Mouse (Mus musculus) layer of hippocampus, postnatal 25 days (tissue): ENCODE measurements around the gene H2al1g. TPM values are rescaled to one million over a fixed set of nuclear protein-coding genes. Genes with fewer than 3 reads are reported as not detected.
"Not testable (repeated sequence)": the region's sequence is repeated elsewhere in the genome, so short reads cannot be mapped to it uniquely, and the experiment has no call there.

ENCODE experiments used
- DNase-seq, 2 experiments: peaks; one replicate each; pipeline ENCODE4 v3.0.0; 2022; ENCODE audit warnings: mixed read lengths in 2 of 2, low spot score in 1 of 2; ENCODE audit errors: extremely low spot score in 1 of 2
- total RNA-seq, 2 experiments: library from RNA; stranded (reverse); gene quantifications; 2 replicates each; pipeline ENCODE4 v1.2.3; 2021

Gene H2al1g
- total RNA-seq = not detected

GRCm38 (mm10) chrX:11317956-11318355 is at the start of gene H2al1g:
Gene H2al1g, plus strand, starts transcription at chrX:11318256.
- not testable (repeated sequence) for DNase-seq

- DNase-seq = peak in 1 of 2 experiments; percentile 10
Observed at GRCm38 (mm10) chrX:11269074-11269473, 49.0 kb upstream of the H2al1g start.

GRCm38 (mm10) chrX:11273190-11273589 is 44.9 kb upstream of the H2al1g start:
- no peak for DNase-seq

GRCm38 (mm10) chrX:11277083-11277482 is 41.0 kb upstream of the H2al1g start:
- DNase-seq = no peak

GRCm38 (mm10) chrX:11280741-11281140 is 37.3 kb upstream of the H2al1g start:
- DNase-seq = no peak

GRCm38 (mm10) chrX:11288306-11288882 is 29.7 kb upstream of the H2al1g start:
- no peak for DNase-seq

- DNase-seq = no peak
Observed at GRCm38 (mm10) chrX:11289244-11289643, 28.8 kb upstream of the H2al1g start.

- DNase-seq = not testable (repeated sequence)
Observed at GRCm38 (mm10) chrX:11298957-11299356, 19.1 kb upstream of the H2al1g start, which contains the start of gene H2al1a. Gene H2al1a, plus strand, starts transcription at chrX:11299257.

GRCm38 (mm10) chrX:11302132-11302531 is 15.9 kb upstream of the H2al1g start, which contains the start of gene H2al1b:
Gene H2al1b, plus strand, starts transcription at chrX:11302432.
- not testable (repeated sequence) for DNase-seq

- DNase-seq = not testable (repeated sequence)
Observed at GRCm38 (mm10) chrX:11305355-11305754, 12.7 kb upstream of the H2al1g start, which contains the start of gene H2al1c. Gene H2al1c, plus strand, starts transcription at chrX:11305655.

GRCm38 (mm10) chrX:11308524-11308923 is 9.5 kb upstream of the H2al1g start, which contains the start of gene H2al1d:
Gene H2al1d, plus strand, starts transcription at chrX:11308824.
- not testable (repeated sequence) for DNase-seq

- not testable (repeated sequence) for DNase-seq
Observed at GRCm38 (mm10) chrX:11311634-11312033, 6.4 kb upstream of the H2al1g start, which contains the start of gene H2al1e. Gene H2al1e, plus strand, starts transcription at chrX:11311934.

GRCm38 (mm10) chrX:11314858-11315257 is 3.2 kb upstream of the H2al1g start, which contains the start of gene H2al1f:
Gene H2al1f, plus strand, starts transcription at chrX:11315158.
- DNase-seq = not testable (repeated sequence)

- DNase-seq = not testable (repeated sequence)
Observed at GRCm38 (mm10) chrX:11321192-11321591, 3.1 kb downstream of the H2al1g start, which contains the start of gene H2al1h. Gene H2al1h, plus strand, starts transcription at chrX:11321492.

GRCm38 (mm10) chrX:11324359-11324758 is 6.3 kb downstream of the H2al1g start, which contains the start of gene H2al1i:
Gene H2al1i, plus strand, starts transcription at chrX:11324659.
- not testable (repeated sequence) for DNase-seq

- DNase-seq = not testable (repeated sequence)
Observed at GRCm38 (mm10) chrX:11327522-11327921, 9.5 kb downstream of the H2al1g start, which contains the start of gene H2al1j. Gene H2al1j, plus strand, starts transcription at chrX:11327822.

GRCm38 (mm10) chrX:11345762-11346161 is 27.7 kb downstream of the H2al1g start:
- DNase-seq = peak in 1 of 2 experiments; percentile 15

- no peak for DNase-seq
Observed at GRCm38 (mm10) chrX:11346756-11347155, 28.7 kb downstream of the H2al1g start.

GRCm38 (mm10) chrX:11360823-11361222 is 42.8 kb downstream of the H2al1g start:
- DNase-seq = no peak

- no peak for DNase-seq
Observed at GRCm38 (mm10) chrX:11361261-11361660, 43.2 kb downstream of the H2al1g start.

- DNase-seq = no peak
Observed at GRCm38 (mm10) chrX:11363890-11364289, 45.8 kb downstream of the H2al1g start.

- no peak for DNase-seq
Observed at GRCm38 (mm10) chrX:11365151-11365550, 47.1 kb downstream of the H2al1g start.
